Mouse (Mus musculus) CD4-positive, CD25-positive, alpha-beta regulatory T cell, adult 4 months (primary cell): Measurements from ENCODE around the gene Resp18. TPM values are rescaled to one million over a fixed set of nuclear protein-coding genes. Genes with fewer than 3 reads are reported as not detected.
"Not testable (repeated sequence)": the region's sequence is repeated elsewhere in the genome, so short reads cannot be mapped to it uniquely, and the experiment has no call there.

Source experiments
- ATAC-seq: one replicate; pipeline ENCODE4 v1.8.0; 2017
- polyA plus RNA-seq, 2 experiments: library from polyadenylated mRNA; unstranded; fragments of 100-300 nt; shearing (Covaris generic); gene quantifications; one replicate each; pipeline ENCODE4 v1.2.1; 2017

Resp18 gene
- polyA plus RNA-seq, 2 experiments from 2014 or later = not detected

- ATAC-seq = not testable (repeated sequence)
Observed at GRCm38 (mm10) chr1:75232489-75232888, 45.7 kb downstream of the Resp18 start.

GRCm38 (mm10) chr1:75231664-75232152 lies 46.5 kb downstream of the Resp18 start, which contains the start of gene A630095N17Rik:
Gene A630095N17Rik (minus strand): TSS chr1:75232102.
- ATAC-seq = no peak

DNA sequence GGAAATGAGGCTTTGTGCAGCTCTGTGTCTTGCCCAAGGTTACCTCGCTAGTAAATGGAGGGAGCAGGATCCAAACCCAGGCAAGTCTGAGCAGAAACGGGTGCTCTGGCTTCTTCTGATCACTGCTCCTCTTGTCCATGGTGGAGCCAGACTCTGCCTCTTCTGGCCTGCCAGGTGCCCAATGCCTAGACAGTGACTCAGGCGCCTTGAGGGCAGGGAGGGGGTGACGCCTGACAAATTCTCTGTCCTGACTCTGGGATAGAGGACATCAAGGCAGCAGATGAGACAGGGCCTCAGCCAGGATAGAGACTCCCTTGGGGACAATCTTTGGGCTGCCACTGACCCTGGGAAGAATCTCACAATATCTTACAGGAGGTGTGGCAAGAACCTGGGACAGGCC lies 47.0 kb downstream of the Resp18 start:
- no peak for ATAC-seq

DNA sequence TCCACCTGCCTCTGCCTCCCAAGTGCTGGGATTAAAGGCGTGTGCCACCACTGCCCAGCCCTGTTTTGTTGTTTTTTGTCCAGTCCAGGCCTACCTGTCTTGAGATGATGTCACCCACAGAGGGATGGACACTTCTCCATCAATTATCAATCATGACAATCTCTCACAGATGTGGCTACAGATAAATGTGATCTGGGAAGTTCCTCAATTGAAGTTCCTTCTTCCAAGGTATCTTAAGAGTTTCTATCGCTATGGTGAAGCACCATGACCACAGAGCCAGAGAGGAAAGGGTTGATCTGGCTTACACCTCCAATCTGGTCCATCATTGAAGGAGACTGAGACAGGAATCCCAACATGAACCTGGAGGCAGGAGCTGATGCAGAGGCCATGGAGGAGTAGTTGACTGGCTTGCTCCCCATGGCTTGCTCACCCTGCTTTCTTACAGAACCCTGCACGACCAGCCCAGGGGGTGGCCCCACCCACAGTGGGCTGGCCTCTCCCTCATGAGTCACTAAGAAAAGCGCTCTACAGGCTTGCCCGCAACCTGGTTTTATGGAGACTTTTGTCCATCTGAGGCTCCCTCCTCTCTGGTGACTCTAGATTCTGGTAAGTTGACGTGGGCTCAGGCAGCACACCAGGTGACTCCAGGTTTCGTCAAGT lies 47.8 kb downstream of the Resp18 start:
- no peak for ATAC-seq

DNA sequence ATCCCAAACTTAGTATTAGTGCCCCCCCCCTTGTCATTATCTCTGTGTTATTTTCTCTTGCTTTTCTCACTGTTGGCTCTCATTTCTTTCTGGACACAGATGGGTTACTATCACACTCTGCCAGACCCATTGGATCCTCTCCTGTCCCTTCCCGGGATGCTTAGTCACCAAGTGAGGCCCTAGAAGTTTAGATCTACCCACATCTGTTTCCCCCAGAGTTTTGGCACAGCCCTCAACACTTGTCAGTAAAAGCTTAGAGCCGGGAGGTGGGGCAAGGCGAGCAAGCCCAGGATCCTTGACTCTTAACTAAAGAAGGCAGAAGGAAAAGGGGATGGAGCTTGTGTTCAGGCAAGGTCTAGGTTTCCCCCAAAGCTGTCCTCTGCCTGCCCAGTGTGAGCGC lies 49.1 kb downstream of the Resp18 start:
- no peak for ATAC-seq

DNA sequence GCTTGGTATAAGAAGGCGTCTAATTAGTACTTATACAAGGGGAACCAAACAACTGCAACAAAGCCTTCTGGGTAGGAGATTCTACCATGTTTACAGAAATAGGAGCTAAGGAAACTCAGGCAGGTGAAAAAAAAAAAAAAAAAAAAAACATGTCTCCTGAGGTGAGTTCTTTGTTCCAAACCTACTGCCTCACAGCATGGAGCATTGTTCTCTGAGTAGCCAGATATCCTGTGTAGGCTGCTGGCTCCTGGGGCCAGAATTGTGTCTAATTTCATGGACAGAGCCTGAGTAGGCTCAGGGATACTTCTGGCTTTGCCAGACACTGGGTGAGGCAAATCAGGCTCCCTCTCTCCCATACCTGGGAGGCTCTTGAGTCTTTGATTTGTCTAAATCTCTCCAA lies 50.6 kb downstream of the Resp18 start:
- no peak for ATAC-seq

DNA sequence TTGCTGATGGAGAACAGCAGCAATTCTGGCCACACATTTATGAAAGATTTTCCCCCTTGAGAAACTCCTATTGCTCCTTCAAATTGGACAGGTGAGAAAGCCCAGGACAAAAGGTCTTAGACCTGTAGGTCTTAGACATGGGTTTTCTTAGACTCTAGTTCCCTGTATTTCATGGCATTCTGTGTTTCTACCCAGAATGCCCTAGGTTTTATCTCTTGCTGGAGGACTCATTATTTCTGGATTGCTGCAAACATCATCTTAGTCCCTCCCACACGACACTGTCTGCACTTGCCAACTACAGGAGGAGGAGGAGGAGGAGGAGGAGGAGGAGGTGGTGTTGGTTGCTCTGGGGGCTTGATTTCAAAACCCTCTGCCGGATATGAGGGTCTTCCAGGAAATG lies 52.1 kb downstream of the Resp18 start:
- ATAC-seq = no peak

- ATAC-seq = no peak
Observed at GRCm38 (mm10) chr1:75225473-75225872, 52.7 kb downstream of the Resp18 start.

- no peak for ATAC-seq
Observed at GRCm38 (mm10) chr1:75223532-75223931, 54.7 kb downstream of the Resp18 start.

DNA sequence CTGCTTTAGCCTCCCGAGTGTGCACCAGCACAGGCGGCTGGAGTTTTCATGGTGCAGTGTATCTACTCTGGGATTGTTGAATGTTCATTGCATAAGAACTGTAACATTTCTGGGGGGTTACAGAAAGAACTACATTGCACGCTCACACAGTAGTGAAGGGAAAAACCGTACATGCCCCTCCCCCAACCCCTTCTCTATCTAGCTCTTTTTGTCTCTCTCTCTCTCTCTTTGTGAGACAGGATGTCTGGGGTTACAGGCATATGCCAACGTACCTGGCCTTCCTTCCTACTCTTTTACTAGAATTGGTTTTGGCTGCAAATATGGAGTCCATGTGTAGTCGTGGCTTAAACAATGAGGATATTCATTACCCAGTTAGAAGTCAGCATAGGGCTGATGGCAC lies 55.3 kb downstream of the Resp18 start:
- peak; percentile 33 for ATAC-seq

Other genes with a start within 250 kb of the Resp18 start
- gene Nhej1, start 153.2 kb downstream of the Resp18 start, polyA plus RNA-seq = 10 to 100 TPM in 1 of 2 experiments, 1 to 10 TPM in 1; 6.1 to 15.3 TPM
- gene Slc23a3, start 144.5 kb downstream of the Resp18 start, polyA plus RNA-seq = under 1 TPM in 1 of 2 experiments, not detected in 1; 0.20 TPM
- 100 to 1,000 TPM; 125 to 195 TPM for gene Cnppd1, start 135.7 kb downstream of the Resp18 start, polyA plus RNA-seq
- gene Retreg2, start 135.6 kb downstream of the Resp18 start, polyA plus RNA-seq = 10 to 100 TPM; 19.2 to 32.9 TPM
- gene Zfand2b, start 109.8 kb downstream of the Resp18 start, polyA plus RNA-seq = 10 to 100 TPM; 54.7 to 71.9 TPM
- gene Abcb6, start 98.0 kb downstream of the Resp18 start, polyA plus RNA-seq = 1 to 10 TPM in 1 of 2 experiments, under 1 TPM in 1; 0.97 to 6.9 TPM
- 10 to 100 TPM; 24.5 to 49.2 TPM for gene Ankzf1, start 86.3 kb downstream of the Resp18 start, polyA plus RNA-seq
- gene Atg9a, start 86.2 kb downstream of the Resp18 start, polyA plus RNA-seq = 10 to 100 TPM; 10.1 to 12.4 TPM
- gene Glb1l, start 67.6 kb downstream of the Resp18 start, polyA plus RNA-seq = 10 to 100 TPM in 1 of 2 experiments, 1 to 10 TPM in 1; 8.0 to 19.2 TPM
- 10 to 100 TPM; 56.9 to 62.7 TPM for gene Stk16, start 67.6 kb downstream of the Resp18 start, polyA plus RNA-seq
- 100 to 1,000 TPM; 141 to 164 TPM for gene Tuba4a, start 58.5 kb downstream of the Resp18 start, polyA plus RNA-seq
- gene A630095N17Rik, start 46.3 kb downstream of the Resp18 start, polyA plus RNA-seq = not detected
- 10 to 100 TPM in 1 of 2 experiments, 1 to 10 TPM in 1; 10.0 to 10.3 TPM for gene Dnajb2, start 42.0 kb downstream of the Resp18 start, polyA plus RNA-seq
- under 1 TPM; 0.22 to 0.61 TPM for gene Ptprn, start 13.9 kb downstream of the Resp18 start, polyA plus RNA-seq
- gene Dnpep, start 39.6 kb upstream of the Resp18 start, polyA plus RNA-seq = 10 to 100 TPM; 56.0 to 90.5 TPM
- gene Des, start 81.9 kb upstream of the Resp18 start, polyA plus RNA-seq = not detected
- gene Speg, start 96.9 kb upstream of the Resp18 start, polyA plus RNA-seq = under 1 TPM in 1 of 2 experiments, not detected in 1; 0.03 TPM
- gene Gmppa, start 157.5 kb upstream of the Resp18 start, polyA plus RNA-seq = 10 to 100 TPM; 57.0 to 91.3 TPM
- gene Asic4, start 172.0 kb upstream of the Resp18 start, polyA plus RNA-seq = not detected
- gene Chpf, start 200.9 kb upstream of the Resp18 start, polyA plus RNA-seq = 1 to 10 TPM; 5.2 to 5.6 TPM
- gene Tmem198, start 201.1 kb upstream of the Resp18 start, polyA plus RNA-seq = not detected
- gene Obsl1, start 228.0 kb upstream of the Resp18 start, polyA plus RNA-seq = not detected
- not detected for gene Inha, start 228.7 kb upstream of the Resp18 start, polyA plus RNA-seq
- gene Stk11ip, start 243.1 kb upstream of the Resp18 start, polyA plus RNA-seq = 10 to 100 TPM in 1 of 2 experiments, 1 to 10 TPM in 1; 10.0 to 18.3 TPM